Mouse (Mus musculus) megakaryocyte-erythroid progenitor cell, adult 5-6 weeks (primary cell): ENCODE results near the gene Sv2c. TPM values are rescaled to one million over a fixed set of nuclear protein-coding genes. Genes with fewer than 3 reads are reported as not detected.
"Not testable (repeated sequence)": the region's sequence is repeated elsewhere in the genome, so short reads cannot be mapped to it uniquely, and the experiment has no call there.

Experiments used
- ATAC-seq: replicated peaks from 2 replicates; pipeline ENCODE4 v1.8.0; 2016; ENCODE audit warnings: mild to moderate bottlenecking, inconsistent platforms; ENCODE audit not compliant: severe bottlenecking, poor library complexity, low FRiP score, low TSS enrichment
- total RNA-seq, 2 experiments: library from RNA; stranded (forward) in 1 of 2; stranded (reverse) in 1 of 2; fragments of 200-1000, 215-1000 nt in 1 of 2; fragments of >200 nt in 1 of 2; fragmentation: Nextera tagmentation in 1 of 2; gene quantifications; 2 replicates each; pipeline ENCODE4 v1.2.3; 2014 to 2017

Sv2c gene
- total RNA-seq (2014; fragmentation: Nextera tagmentation) (1.3 TPM in 1 of 2 replicates, not detected in the other), total RNA-seq (2017) (not detected in 2 replicates)

- ATAC-seq, result 0 out of 2 replicates have a peak, but pooled peaks have one; percentile 7
Observed at GRCm38 (mm10) chr13:96132401-96132816, at the start of gene Sv2c. TSS of gene Sv2c (minus strand) at chr13:96132577.

DNA sequence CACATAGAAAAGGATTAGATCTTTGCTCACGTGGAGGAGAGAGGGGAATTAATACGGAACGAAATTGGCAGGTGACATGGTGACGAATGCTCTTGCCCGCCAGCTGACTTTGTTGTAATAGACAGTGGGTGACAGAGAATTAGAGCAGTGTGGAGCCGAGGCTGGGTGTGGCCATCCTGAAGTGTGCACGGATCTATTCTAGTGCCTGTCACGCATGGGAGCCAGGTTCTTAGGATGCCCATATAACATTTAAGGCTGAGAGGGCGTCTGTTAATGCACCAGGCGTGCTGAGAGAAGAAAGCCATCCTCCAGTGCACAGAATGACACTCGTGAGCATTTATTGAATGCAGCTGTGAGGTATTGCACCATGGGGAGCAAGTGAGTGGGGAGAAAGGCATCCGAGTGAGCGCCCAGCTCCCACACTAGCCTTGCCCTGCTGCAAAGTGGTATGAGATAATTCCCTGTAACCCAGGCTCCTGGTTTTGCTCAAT is 48.3 kb upstream of the Sv2c start:
- ATAC-seq, result no peak

DNA sequence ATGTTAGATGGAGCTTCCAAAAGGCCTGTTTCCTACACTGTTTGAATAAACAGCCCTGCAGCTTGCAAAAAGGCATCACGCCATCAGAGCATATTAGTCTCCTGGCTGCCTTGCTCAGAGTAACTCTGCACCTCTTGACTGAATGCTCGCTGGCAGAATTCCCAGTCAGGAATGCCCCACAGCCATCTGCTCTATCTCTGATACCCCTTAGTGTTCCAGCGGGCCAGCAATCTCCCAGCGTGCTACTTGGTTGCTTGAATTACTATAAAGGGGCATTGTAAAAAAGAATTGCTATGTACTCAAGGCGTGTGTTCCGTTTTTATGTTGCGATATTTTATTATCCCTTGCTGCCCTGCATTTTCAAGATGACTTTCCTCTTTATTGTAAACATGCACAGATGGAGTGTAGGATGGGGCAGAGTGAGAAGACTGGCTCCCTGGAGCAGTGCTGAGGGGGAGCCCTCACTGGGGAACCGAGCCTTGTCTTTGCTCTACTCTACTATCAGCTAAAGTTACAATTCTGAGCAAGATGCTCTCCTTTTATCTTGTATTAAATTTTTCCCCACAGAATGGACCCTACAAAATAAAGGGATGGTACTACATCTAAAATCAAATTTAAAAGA is 43.3 kb upstream of the Sv2c start:
- ATAC-seq, result no peak

GRCm38 (mm10) chr13:96173686-96174085 is 41.3 kb upstream of the Sv2c start:
- no peak for ATAC-seq

DNA sequence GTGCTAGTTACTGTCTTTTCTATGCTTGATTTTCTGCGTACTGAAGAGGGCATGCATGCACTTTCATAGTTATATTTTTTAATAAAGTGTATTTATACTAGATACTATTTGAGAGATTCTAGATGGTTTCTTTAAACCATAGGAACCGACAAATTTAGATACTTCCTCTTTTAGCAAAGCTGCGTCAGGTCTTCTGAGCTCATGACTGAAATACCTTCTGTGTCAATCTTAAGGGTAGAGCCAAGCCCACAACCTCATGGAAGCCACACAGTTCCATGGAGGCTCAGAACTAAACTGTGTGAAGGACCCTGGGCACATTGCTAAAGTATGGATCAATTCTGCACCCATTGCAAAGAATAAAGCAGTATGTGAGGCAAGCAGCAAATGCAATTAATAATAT is 39.9 kb upstream of the Sv2c start:
- ATAC-seq, result no peak

GRCm38 (mm10) chr13:96168991-96169665 is 36.8 kb upstream of the Sv2c start:
- no peak for ATAC-seq

- no peak for ATAC-seq
Observed at GRCm38 (mm10) chr13:96166593-96166992, 34.2 kb upstream of the Sv2c start.

GRCm38 (mm10) chr13:96133363-96134100 is 1.2 kb upstream of the Sv2c start:
- no peak for ATAC-seq

DNA sequence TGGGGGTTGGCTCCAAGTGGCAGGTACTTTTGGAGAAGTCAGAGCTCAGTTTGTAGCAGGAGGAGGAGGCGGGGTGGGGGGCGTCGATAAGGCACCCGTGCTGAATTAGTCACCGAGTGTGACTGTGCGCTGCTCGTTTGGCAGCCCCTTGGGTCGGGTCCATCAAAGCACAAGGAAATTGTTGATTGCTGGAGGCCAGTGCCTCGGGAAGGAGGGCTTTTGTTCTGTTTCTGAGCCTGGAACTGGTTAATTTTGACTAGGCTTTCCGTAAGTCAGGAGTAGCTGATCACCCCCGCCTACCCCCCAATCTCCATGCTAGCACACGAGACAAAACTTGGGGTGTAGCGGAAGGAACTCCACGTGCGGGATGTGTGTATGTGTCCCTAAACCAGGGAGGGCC is 456 bp upstream of the Sv2c start:
- ATAC-seq, result no peak

- ATAC-seq, result no peak
Observed at GRCm38 (mm10) chr13:96131911-96132310, 466 bp downstream of the Sv2c start.

- no peak for ATAC-seq
Observed at GRCm38 (mm10) chr13:96131050-96131449, 1.3 kb downstream of the Sv2c start.

GRCm38 (mm10) chr13:96129081-96129480 is 3.3 kb downstream of the Sv2c start:
- ATAC-seq, result no peak

DNA sequence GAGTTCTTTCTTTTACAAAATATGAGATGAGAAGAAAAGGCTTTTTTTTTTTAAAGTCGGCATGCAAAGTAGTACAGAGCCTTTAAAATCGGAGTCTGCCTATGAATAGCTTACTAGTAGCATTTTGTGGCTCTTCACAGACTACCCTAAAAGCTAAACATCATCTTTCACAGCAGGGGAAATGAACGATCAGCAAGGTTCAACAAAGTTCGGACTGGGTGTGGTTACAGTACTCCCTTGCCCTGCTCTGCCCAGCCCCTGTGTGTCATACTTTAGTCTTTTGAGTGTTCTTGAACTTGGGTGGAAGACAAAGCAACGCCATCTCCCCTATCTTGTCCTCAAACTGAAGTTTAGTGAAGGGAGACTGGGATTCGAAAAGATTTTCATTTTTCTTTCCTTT is 5.7 kb downstream of the Sv2c start:
- ATAC-seq, result no peak

DNA sequence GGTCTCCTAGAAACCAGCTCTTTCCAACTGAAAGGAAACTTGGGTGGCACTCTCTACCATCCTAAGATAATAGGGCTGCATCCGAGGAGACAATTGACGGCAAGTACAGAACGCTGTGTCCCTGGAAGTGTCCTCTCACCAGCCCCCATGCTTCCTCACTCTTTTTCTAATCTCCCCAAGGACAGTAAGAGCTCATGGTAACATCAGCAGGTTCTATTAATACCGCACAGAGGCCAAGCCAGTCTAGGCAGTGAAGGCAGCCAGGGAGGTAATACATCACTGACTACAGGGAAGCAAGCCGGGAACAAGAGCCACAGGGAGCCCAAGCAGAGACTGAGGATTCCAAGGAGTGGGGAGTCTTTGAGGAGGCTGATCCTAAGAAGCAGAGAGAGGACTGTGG is 7.4 kb downstream of the Sv2c start:
- no peak for ATAC-seq

GRCm38 (mm10) chr13:96112711-96113110 is 19.7 kb downstream of the Sv2c start:
- ATAC-seq, result no peak

DNA sequence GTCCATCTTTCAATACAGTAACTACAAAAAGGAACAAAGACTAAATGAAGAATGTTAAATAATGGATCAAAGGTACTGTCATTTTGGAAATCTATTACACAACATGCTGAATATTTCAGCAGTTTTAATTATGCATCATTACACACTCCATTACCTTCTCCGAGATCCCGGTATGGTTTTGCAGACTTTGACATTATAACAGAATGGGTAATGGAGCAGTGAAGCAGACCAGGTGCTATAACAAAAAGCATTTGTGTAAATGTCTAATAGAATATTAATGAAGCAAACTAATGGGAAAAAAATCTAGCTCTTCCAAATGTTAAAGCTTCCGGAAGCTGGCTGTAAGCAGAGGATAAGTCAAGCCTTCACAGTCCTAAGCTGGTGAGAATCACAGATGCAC is 21.6 kb downstream of the Sv2c start:
- ATAC-seq, result no peak

- ATAC-seq, result no peak
Observed at GRCm38 (mm10) chr13:96106367-96106766, 26.0 kb downstream of the Sv2c start.

DNA sequence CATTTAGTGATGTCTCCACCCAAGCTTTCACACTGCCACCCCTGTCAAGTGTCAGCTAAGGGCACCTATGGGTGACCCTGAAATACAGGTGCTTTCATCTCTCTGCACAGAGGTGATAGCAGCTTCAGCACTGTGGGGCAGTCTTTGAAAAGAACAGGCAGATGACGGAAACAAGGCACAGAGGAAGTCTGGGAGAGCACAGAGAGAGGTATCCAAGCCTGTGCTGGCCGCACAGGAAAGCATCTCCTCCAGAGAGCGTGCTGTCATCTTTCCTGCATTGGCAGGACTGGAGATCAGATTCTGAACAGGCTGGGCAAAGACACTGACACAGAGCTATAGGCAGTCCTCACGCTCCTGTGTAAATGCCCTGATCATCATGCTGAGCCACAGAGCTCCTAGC is 41.4 kb downstream of the Sv2c start:
- ATAC-seq, result no peak

DNA sequence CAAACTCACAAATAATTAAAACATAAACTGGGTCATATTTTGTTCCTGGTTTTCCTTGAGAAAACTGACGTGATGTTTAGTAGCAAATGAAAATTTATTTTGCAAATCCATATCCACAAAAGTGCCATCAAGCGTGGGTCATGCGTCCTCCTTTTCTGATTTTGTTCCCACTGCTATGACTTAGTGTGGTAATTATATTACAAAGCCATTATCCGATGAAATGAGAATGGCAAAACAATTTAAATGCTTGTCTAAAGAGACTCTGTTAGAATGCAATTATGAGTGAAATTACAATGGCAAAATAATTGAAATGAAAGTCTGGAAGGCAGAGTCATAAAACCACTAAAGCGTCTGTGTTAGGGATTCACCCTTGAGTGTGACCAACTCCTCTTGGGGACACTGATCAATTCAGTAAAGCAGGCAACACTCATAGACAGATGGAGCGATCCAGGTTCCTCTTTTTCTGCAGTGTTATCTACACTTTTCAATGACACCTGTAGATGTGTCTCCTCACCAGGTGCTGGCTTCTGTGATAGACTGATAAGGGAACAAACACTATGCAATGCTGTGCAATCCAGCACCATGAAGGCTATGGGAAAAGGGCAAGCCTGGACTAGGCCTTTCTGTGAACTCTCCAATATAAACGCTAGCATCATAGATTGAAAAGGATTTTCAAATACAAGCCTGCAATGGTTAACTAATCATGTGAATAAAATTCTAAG is 46.6 kb downstream of the Sv2c start:
- no peak for ATAC-seq

- not testable (repeated sequence) for ATAC-seq
Observed at GRCm38 (mm10) chr13:96081754-96082153, 50.6 kb downstream of the Sv2c start, which contains the start of gene Gm17190. TSS of gene Gm17190 (plus strand) at chr13:96082054.
